Mouse (Mus musculus): ENCODE results near the gene Maco1. TPM values are rescaled to one million over a fixed set of nuclear protein-coding genes. Genes with fewer than 3 reads are reported as not detected.

Gene Maco1
- polyA plus RNA-seq, 1 experiment: 47.7 TPM

DNA sequence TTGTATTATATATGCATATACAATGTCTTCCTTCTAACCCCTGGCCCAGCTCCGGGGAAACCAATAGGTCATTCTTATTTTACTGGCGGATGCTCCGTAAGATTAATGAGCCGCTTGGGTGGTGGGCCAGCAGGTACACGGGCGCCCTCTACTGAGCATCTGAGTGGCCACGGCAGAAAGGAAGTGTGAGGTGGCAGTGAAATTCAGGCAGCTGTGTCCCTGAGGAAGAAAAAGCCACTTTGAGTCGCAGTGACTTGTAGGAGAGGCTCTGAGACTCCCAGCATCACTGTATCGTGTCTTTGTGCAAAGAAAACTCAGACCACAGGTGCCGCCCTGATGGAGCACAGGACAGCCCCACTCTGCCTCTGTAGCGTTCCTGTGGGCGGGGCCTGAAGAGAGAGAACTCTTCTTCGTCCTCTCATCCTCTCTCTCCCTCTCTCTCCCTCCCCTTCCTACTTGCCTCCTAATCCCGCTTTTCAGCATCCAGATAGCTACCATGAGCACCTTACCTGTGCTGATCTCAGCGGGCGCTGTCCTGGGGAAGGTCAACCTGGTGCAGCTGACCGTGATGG is 26.4 kb upstream of the Maco1 start:
- peak; percentile 75 for TF ChIP-seq CTCF (IDR thresholded peaks at IDR 0.05; ENCODE audit: borderline replicate concordance, insufficient read depth, low read depth, low read length)
- no peak for TF ChIP-seq POLR2A (IDR thresholded peaks at IDR 0.05; ENCODE audit: borderline replicate concordance, insufficient read depth, low read length)
- peak; percentile 65 to 79 for DNase-seq
- 2% methylated on average over 17 of the region's 17 CpGs for WGBS
- Histone ChIP-seq H3K27ac (ENCODE audit: insufficient read depth, low read length) (no peak overlapping the region), H3K4me1 (ENCODE audit: control insufficient read depth, insufficient read depth, low read length) (0 out of 2 replicates have a peak, but pooled peaks cover 4% of the 10 kb centered on the region), H3K4me3 (replicated peaks; ENCODE audit: insufficient read depth, low read depth, low read length) (peak overlapping the region; percentile 48), H3K27me3 (ENCODE audit: control insufficient read depth, insufficient read depth, low read length) (no peaks in the 10 kb centered on the region)

- Histone ChIP-seq H3K4me3 (replicated peaks; ENCODE audit: insufficient read depth, low read depth, low read length) (no peak overlapping the region), H3K4me1 (ENCODE audit: control insufficient read depth, insufficient read depth, low read length) (0 out of 2 replicates have a peak, but pooled peaks cover 4% of the 10 kb centered on the region), H3K27ac (ENCODE audit: insufficient read depth, low read length) (no peak overlapping the region), H3K27me3 (ENCODE audit: control insufficient read depth, insufficient read depth, low read length) (no peaks in the 10 kb centered on the region)
- no peak for DNase-seq
- no peak for TF ChIP-seq CTCF (IDR thresholded peaks at IDR 0.05; ENCODE audit: borderline replicate concordance, insufficient read depth, low read depth, low read length)
- no peak for TF ChIP-seq POLR2A (IDR thresholded peaks at IDR 0.05; ENCODE audit: borderline replicate concordance, insufficient read depth, low read length)
- 87% methylated on average over 9 of the region's 9 CpGs for WGBS
These were observed 23.0 kb upstream of the Maco1 start for GRCm38 (mm10) chr4:134876171-134876570.

DNA sequence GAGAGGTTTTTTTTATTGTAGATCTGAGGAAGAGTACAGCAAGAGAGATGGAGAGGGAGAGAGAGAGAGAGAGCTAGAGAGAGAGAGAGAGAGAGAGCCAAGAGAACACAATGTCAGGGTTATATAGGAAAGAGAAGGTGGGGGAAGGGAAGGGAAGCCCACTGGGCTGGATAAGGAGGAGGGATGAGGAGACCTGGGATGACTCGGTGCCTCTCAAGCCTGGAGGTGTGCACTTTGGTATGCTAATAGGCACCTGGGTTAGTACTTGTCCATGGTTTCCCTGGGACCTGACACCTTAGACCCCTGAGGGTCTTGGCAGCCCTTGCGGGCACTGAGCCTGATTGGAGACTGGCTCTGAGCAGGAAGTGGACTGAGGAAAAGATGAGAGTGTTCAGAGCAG is 18.8 kb upstream of the Maco1 start:
- peaks cover 1% of the 10 kb centered on the region; the same call in 1 of the 2 replicates for H3K27me3 ChIP-seq (ENCODE audit: control insufficient read depth, insufficient read depth, low read length)
- 73% methylated on average over 2 of the region's 2 CpGs for WGBS
- H3K27ac ChIP-seq (ENCODE audit: insufficient read depth, low read length): no peak overlapping the region
- TF ChIP-seq CTCF (IDR thresholded peaks at IDR 0.05; ENCODE audit: borderline replicate concordance, insufficient read depth, low read depth, low read length): no peak
- no peak for TF ChIP-seq POLR2A (IDR thresholded peaks at IDR 0.05; ENCODE audit: borderline replicate concordance, insufficient read depth, low read length)
- H3K4me1 ChIP-seq (ENCODE audit: control insufficient read depth, insufficient read depth, low read length): peaks cover 2% of the 10 kb centered on the region; the same call in 1 of the 2 replicates
- no peak overlapping the region for H3K4me3 ChIP-seq (replicated peaks; ENCODE audit: insufficient read depth, low read depth, low read length)
- DNase-seq: no peak

DNA sequence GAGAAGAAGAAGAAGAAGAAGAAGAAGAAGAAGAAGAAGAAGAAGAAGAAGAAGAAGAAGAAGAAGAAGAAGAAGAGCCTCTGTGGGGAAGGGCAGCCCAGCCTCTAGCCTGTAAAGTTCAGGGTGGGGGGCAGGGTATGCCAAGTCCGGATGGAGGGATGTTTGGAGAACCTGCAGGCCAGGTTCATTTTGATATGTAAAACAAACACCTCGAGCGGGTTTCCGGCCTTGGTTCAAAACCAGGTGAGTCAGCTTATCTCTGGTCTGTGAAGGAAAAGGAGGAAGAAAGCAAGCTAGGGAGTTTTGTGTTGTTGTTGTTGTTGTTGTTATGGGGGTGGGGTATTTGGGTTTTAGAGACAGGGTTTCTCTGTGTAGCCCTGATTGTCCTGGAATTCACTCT is 18.3 kb upstream of the Maco1 start:
- peaks cover 2% of the 10 kb centered on the region; the same call in 1 of the 2 replicates for H3K4me1 ChIP-seq (ENCODE audit: control insufficient read depth, insufficient read depth, low read length)
- DNase-seq: no peak
- peaks cover 1% of the 10 kb centered on the region; the same call in 1 of the 2 replicates for H3K27me3 ChIP-seq (ENCODE audit: control insufficient read depth, insufficient read depth, low read length)
- H3K27ac ChIP-seq (ENCODE audit: insufficient read depth, low read length): no peak overlapping the region
- H3K4me3 ChIP-seq (replicated peaks; ENCODE audit: insufficient read depth, low read depth, low read length): no peak overlapping the region
- TF ChIP-seq POLR2A (IDR thresholded peaks at IDR 0.05; ENCODE audit: borderline replicate concordance, insufficient read depth, low read length) (no peak), CTCF (IDR thresholded peaks at IDR 0.05; ENCODE audit: borderline replicate concordance, insufficient read depth, low read depth, low read length) (no peak)
- WGBS: 74% methylated on average over 4 of the region's 4 CpGs

DNA sequence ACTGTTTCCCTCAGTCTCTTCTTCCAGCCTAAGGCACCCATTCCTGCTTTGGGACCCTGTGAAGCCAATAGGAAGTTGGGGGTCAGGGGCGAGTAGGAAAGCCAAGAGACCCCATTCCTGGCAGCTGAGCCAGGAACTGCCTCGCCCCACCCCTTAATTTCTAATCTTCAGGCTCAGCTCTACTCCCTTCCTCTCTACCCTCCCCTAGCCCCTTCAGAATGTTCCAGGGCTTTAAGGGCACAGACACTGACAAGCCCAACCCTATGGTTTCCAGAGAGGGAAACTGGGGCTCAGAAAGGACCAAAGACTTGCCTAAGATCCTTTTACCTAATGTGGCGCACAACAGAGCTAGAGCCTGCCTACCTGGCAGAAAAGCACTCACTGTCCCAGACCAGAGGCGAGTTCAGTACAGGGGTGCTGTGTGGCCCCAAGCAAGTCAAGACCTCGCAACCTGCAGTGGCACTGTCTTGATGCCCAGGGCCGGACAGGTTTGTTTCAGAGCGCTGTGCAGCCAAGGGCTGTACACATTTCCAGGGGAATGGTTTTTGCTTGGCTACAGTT is 16.8 kb upstream of the Maco1 start:
- WGBS: 75% methylated on average over 7 of the region's 7 CpGs
- Histone ChIP-seq H3K27ac (ENCODE audit: insufficient read depth, low read length) (no peak overlapping the region), H3K4me3 (replicated peaks; ENCODE audit: insufficient read depth, low read depth, low read length) (no peak overlapping the region), H3K4me1 (ENCODE audit: control insufficient read depth, insufficient read depth, low read length) (peaks cover 2% of the 10 kb centered on the region; the same call in 1 of the 2 replicates), H3K27me3 (ENCODE audit: control insufficient read depth, insufficient read depth, low read length) (peaks cover 1% of the 10 kb centered on the region; the same call in 1 of the 2 replicates)
- no peak for DNase-seq
- TF ChIP-seq CTCF (IDR thresholded peaks at IDR 0.05; ENCODE audit: borderline replicate concordance, insufficient read depth, low read depth, low read length) (no peak), POLR2A (IDR thresholded peaks at IDR 0.05; ENCODE audit: borderline replicate concordance, insufficient read depth, low read length) (no peak)

- no peak for DNase-seq
- Histone ChIP-seq H3K4me1 (ENCODE audit: control insufficient read depth, insufficient read depth, low read length) (peaks cover 2% of the 10 kb centered on the region; the same call in 1 of the 2 replicates), H3K27ac (ENCODE audit: insufficient read depth, low read length) (no peak overlapping the region), H3K27me3 (ENCODE audit: control insufficient read depth, insufficient read depth, low read length) (peaks cover 1% of the 10 kb centered on the region; the same call in 1 of the 2 replicates), H3K4me3 (replicated peaks; ENCODE audit: insufficient read depth, low read depth, low read length) (no peak overlapping the region)
- TF ChIP-seq CTCF (IDR thresholded peaks at IDR 0.05; ENCODE audit: borderline replicate concordance, insufficient read depth, low read depth, low read length): no peak
- no peak for TF ChIP-seq POLR2A (IDR thresholded peaks at IDR 0.05; ENCODE audit: borderline replicate concordance, insufficient read depth, low read length)
- 37% methylated on average over 16 of the region's 16 CpGs for WGBS
These were observed 16.1 kb upstream of the Maco1 start for GRCm38 (mm10) chr4:134869068-134869730.

DNA sequence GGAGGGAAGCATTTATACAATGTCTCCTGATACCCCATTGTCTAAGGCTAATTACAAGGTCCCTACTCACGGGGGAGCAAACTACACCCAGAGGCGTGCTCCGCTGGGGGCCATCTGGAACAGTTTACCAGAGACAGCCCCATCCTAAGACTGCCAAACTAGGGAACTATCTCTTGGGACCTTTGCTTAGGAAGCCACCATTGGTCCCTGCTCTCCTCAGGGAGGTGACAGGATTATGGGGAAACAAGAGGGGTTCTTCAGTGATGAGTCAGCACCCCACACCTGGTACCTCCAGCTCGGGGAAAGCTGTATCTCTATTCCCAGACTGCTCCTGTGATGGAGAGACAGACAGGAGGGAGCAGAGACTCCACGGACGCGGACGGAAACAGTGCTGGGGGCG is 15.3 kb upstream of the Maco1 start:
- H3K27me3 ChIP-seq (ENCODE audit: control insufficient read depth, insufficient read depth, low read length): peaks cover 1% of the 10 kb centered on the region; the same call in 1 of the 2 replicates
- H3K4me1 ChIP-seq (ENCODE audit: control insufficient read depth, insufficient read depth, low read length): peaks cover 2% of the 10 kb centered on the region; the same call in 1 of the 2 replicates
- no peak for DNase-seq
- no peak overlapping the region for H3K27ac ChIP-seq (ENCODE audit: insufficient read depth, low read length)
- TF ChIP-seq POLR2A (IDR thresholded peaks at IDR 0.05; ENCODE audit: borderline replicate concordance, insufficient read depth, low read length) (no peak), CTCF (IDR thresholded peaks at IDR 0.05; ENCODE audit: borderline replicate concordance, insufficient read depth, low read depth, low read length) (no peak)
- 37% methylated on average over 9 of the region's 9 CpGs for WGBS
- no peak overlapping the region for H3K4me3 ChIP-seq (replicated peaks; ENCODE audit: insufficient read depth, low read depth, low read length)

All from cerebellum, adult 2 months (tissue).